Mouse (Mus musculus) CH12.LX (cell line): ENCODE data around the gene Taar7b. TPM values are rescaled to one million over a fixed set of nuclear protein-coding genes. Genes with fewer than 3 reads are reported as not detected.

Experiments
- DNase-seq: peaks from one replicate; pipeline ENCODE4 v3.0.0-alpha.2; 2013; ENCODE audit errors: extremely low read depth
- H3K27ac ChIP-seq: 2 replicates; pipeline ENCODE4 v1.5.1; 2012; ENCODE audit warnings: low read depth, mild to moderate bottlenecking, control low read depth, moderate library complexity; ENCODE audit not compliant: insufficient read depth
- H3K27me3 ChIP-seq: replicated peaks from 2 replicates; pipeline ENCODE3; 2012; ENCODE audit warnings: inconsistent platforms
- H3K36me3 ChIP-seq, 2 experiments: replicated peaks in 1 of 2; 2 replicates each; pipeline versions ENCODE3 to v1.6.1; 2012; ENCODE audit warnings: inconsistent platforms in 1 of 2, low read length in 1 of 2, mild to moderate bottlenecking in 1 of 2, mixed read lengths in 1 of 2, moderate library complexity in 1 of 2; ENCODE audit not compliant: control insufficient read depth in 1 of 2, insufficient read depth in 1 of 2
- H3K4me1 ChIP-seq, 2 experiments: 2 replicates each; pipeline ENCODE4 v1.6.1; 2012; ENCODE audit warnings: inconsistent platforms in 1 of 2, moderate library complexity in 1 of 2; ENCODE audit not compliant: insufficient read depth in 2 of 2, control insufficient read depth in 1 of 2
- H3K4me2 ChIP-seq: 2 replicates; pipeline ENCODE4 v1.6.1; 2012; ENCODE audit warnings: low read depth, mild to moderate bottlenecking, control low read depth; ENCODE audit not compliant: poor library complexity, insufficient read depth, severe bottlenecking
- H3K4me3 ChIP-seq, 3 experiments: fragments of 150-350 bp in 1 of 3; sonication (generic) in 1 of 3; replicated peaks in 1 of 3; 2 replicates each; pipeline versions ENCODE3 to v1.5.1; 2011 to 2012; ENCODE audit warnings: low read depth in 2 of 3, low read length in 2 of 3, mild to moderate bottlenecking in 2 of 3, moderate library complexity in 2 of 3, control low read depth in 1 of 3, improper control_type of control experiment in 1 of 3, inconsistent platforms in 1 of 3, mixed read lengths in 1 of 3; ENCODE audit not compliant: poor library complexity in 1 of 3
- H3K79me2 ChIP-seq: replicated peaks from 2 replicates; pipeline ENCODE4 v1.6.1; 2012; ENCODE audit warnings: mild to moderate bottlenecking, moderate library complexity; ENCODE audit not compliant: control insufficient read depth, poor library complexity, insufficient read depth, severe bottlenecking; ENCODE audit errors: extremely low read depth
- H3K9ac ChIP-seq: 2 replicates; pipeline ENCODE4 v1.6.1; 2012; ENCODE audit warnings: low read depth, mild to moderate bottlenecking, control low read depth, moderate library complexity; ENCODE audit not compliant: insufficient read depth
- H3K9me3 ChIP-seq: replicated peaks from 2 replicates; pipeline ENCODE3; 2012; ENCODE audit warnings: low read length, inconsistent platforms, mixed read lengths
- BHLHE40 ChIP-seq: IDR thresholded peaks from 2 replicates; pipeline ENCODE4 v1.6.1; 2011; ENCODE audit warnings: mild to moderate bottlenecking, low read depth, low read length, improper control_type of control experiment
- CHD2 ChIP-seq: IDR thresholded peaks from 2 replicates; pipeline ENCODE4 v1.6.1; 2011; ENCODE audit warnings: low read length, improper control_type of control experiment
- CTCF ChIP-seq, 2 experiments: IDR thresholded peaks in 1 of 2; conservative IDR thresholded peaks in 1 of 2; 2 replicates each; pipeline ENCODE4 v1.5.1; 2011 to 2012; ENCODE audit warnings: low read depth in 2 of 2, low read length in 2 of 2, improper control_type of control experiment in 1 of 2, inconsistent platforms in 1 of 2, mild to moderate bottlenecking in 1 of 2, moderate library complexity in 1 of 2
- EP300 ChIP-seq: IDR thresholded peaks from 2 replicates; pipeline ENCODE4 v1.6.1; 2011; ENCODE audit warnings: low read length, improper control_type of control experiment
- ETS1 ChIP-seq: conservative IDR thresholded peaks from 2 replicates; pipeline ENCODE4 v1.6.1; 2012; ENCODE audit warnings: low read depth, mild to moderate bottlenecking, inconsistent platforms, low read length, improper control_type of control experiment, moderate library complexity
- HCFC1 ChIP-seq: IDR thresholded peaks from 2 replicates; pipeline ENCODE4 v1.6.1; 2012; ENCODE audit warnings: low read depth, mild to moderate bottlenecking, inconsistent platforms, low read length, improper control_type of control experiment
- IRF4 ChIP-seq: IDR thresholded peaks from 2 replicates; pipeline ENCODE4 v1.6.1; 2014; ENCODE audit warnings: low read depth, mild to moderate bottlenecking, inconsistent platforms, low read length, improper control_type of control experiment
- JUN ChIP-seq: IDR thresholded peaks from 2 replicates; pipeline ENCODE4 v1.6.1; 2011; ENCODE audit warnings: low read depth, mild to moderate bottlenecking, low read length, improper control_type of control experiment, moderate library complexity; ENCODE audit not compliant: insufficient read depth
- JUND ChIP-seq: conservative IDR thresholded peaks from 2 replicates; pipeline ENCODE4 v1.6.1; 2011; ENCODE audit warnings: low read depth, low read length, improper control_type of control experiment
- KAT2A ChIP-seq: IDR thresholded peaks from 2 replicates; pipeline ENCODE4 v1.6.1; 2012; ENCODE audit warnings: low read length, improper control_type of control experiment, inconsistent platforms; ENCODE audit not compliant: insufficient replicate concordance
- MAZ ChIP-seq: IDR thresholded peaks from 2 replicates; pipeline ENCODE4 v1.6.1; 2012; ENCODE audit warnings: low read depth, mild to moderate bottlenecking, inconsistent platforms, low read length, improper control_type of control experiment, moderate library complexity
- MXI1 ChIP-seq: IDR thresholded peaks from 2 replicates; pipeline ENCODE4 v1.6.1; 2011; ENCODE audit warnings: mild to moderate bottlenecking, low read depth, low read length, improper control_type of control experiment
- NRF1 ChIP-seq: IDR thresholded peaks from 2 replicates; pipeline ENCODE4 v1.6.1; 2014; ENCODE audit warnings: low read depth, mild to moderate bottlenecking, inconsistent platforms, low read length, improper control_type of control experiment, moderate library complexity
- PAX5 ChIP-seq: IDR thresholded peaks from 2 replicates; pipeline ENCODE4 v1.6.1; 2012; ENCODE audit warnings: low read length, inconsistent platforms, mixed read lengths
- POLR2AphosphoS2 ChIP-seq: IDR thresholded peaks from 2 replicates; pipeline ENCODE4 v1.6.1; 2011; ENCODE audit warnings: low read depth, low read length, improper control_type of control experiment
- SMC3 ChIP-seq: IDR thresholded peaks from 2 replicates; pipeline ENCODE4 v1.6.1; 2011; ENCODE audit warnings: low read depth, low read length, improper control_type of control experiment
- TCF12 ChIP-seq: IDR thresholded peaks from 2 replicates; pipeline ENCODE4 v1.6.1; 2014; ENCODE audit warnings: low read depth, mild to moderate bottlenecking, inconsistent platforms, low read length, improper control_type of control experiment
- USF1 ChIP-seq: IDR thresholded peaks from 2 replicates; pipeline ENCODE4 v1.6.1; 2014; ENCODE audit warnings: low read depth, mild to moderate bottlenecking, inconsistent platforms, low read length, improper control_type of control experiment
- ZKSCAN1 ChIP-seq: IDR thresholded peaks from 2 replicates; pipeline ENCODE4 v1.6.1; 2012; ENCODE audit warnings: low read depth, inconsistent platforms, low read length, improper control_type of control experiment, borderline replicate concordance
- ZNF384 ChIP-seq: IDR thresholded peaks from 2 replicates; pipeline ENCODE4 v1.6.1; 2012; ENCODE audit warnings: low read depth, low read length, improper control_type of control experiment, inconsistent platforms
- dilution Hi-C: fragments of 300-500 bp; cut with MboI; formaldehyde crosslinking; loops from 2 replicates; pipeline ENCODE4 v1.14.3; 2020; ENCODE audit warnings: low sequenced_read_pairs; ENCODE audit not compliant: extremely low pct_unique_long_range_greater_than_20kb, extremely low pct_ligation_motif_present
- in situ Hi-C: fragments of 300-500 bp; cut with MboI; formaldehyde crosslinking; loops from 3 replicates; pipeline ENCODE4 v1.14.3; 2019; ENCODE audit warnings: low sequenced_read_pairs, low pct_ligation_motif_present, low pct_unique_long_range_greater_than_20kb, mixed read lengths
- polyA plus RNA-seq: library from polyadenylated mRNA; unstranded; fragments of >175 nt; gene quantifications from 2 replicates; pipeline ENCODE4 v1.2.1, GENCODE M21; 2012; ENCODE audit warnings: low read depth; ENCODE audit not compliant: insufficient read length
- total RNA-seq, 2 experiments: library from RNA; depleted of rRNA; stranded (reverse); fragments of 300-350 nt in 1 of 2; fragments of >200 nt in 1 of 2; gene quantifications; 2 replicates each; pipeline ENCODE4 v1.2.3; 2012 to 2014

The Taar7b gene
- total and polyA plus RNA-seq, 3 experiments = not detected

DNA sequence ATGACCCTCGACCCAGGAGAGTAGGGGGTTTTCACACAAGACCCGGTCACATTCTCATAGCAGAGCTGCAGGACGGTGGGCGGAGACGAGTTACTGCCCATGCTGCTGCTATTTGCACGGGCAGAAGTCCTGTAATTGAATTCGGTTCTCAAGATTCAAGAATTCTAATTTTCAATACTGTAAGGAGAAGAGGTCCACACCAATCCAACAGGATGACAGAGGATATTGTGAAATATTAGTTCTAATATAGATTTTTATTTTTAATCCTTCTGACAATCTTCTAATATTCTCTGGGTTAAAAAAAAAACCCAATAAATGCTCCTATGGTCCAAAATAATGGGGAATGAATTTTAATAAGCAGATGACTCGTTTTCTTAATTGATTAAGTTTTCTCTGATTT is 14.2 kb upstream of the Taar7b start, which contains the start of gene Taar6:
TSS of gene Taar6 (minus strand) at position 101 of the 400 bp plus-strand sequence.
- TF ChIP-seq USF1 (no peak), MXI1 (no peak)
- TF ChIP-seq, all 38 proteins: peak for 0
- Histone ChIP-seq H3K4me3 (no peak within 1 kb of the TSS), H3K27ac (no peak within 1 kb of the TSS), H3K4me2 (no peak within 1 kb of the TSS), H3K79me2 (no peaks in the 10 kb centered on the region), H3K9ac (no peak within 1 kb of the TSS), H3K9me3 (no peaks in the 10 kb centered on the region), H3K27me3 (no peaks in the 10 kb centered on the region), H3K36me3 (no peaks in the 10 kb centered on the region), H3K4me1 (no peaks in the 10 kb centered on the region)
- dilution Hi-C loops = no loop called here
- in situ Hi-C loops = no loop called here
- DNase-seq = no peak

GRCm38 (mm10) chr10:23986419-23986818 is 13.3 kb upstream of the Taar7b start:
- H3K4me3 ChIP-seq = no peak overlapping the region
- H3K27me3 ChIP-seq = no peaks in the 10 kb centered on the region
- H3K9ac ChIP-seq = no peak overlapping the region
- no peaks in the 10 kb centered on the region for H3K79me2 ChIP-seq
- dilution Hi-C loops = no loop called here
- no peak for DNase-seq
- no peaks in the 10 kb centered on the region for H3K36me3 ChIP-seq
- no peak overlapping the region for H3K27ac ChIP-seq
- in situ Hi-C loops = no loop called here
- no peaks in the 10 kb centered on the region for H3K4me1 ChIP-seq
- TF ChIP-seq ZKSCAN1 = no peak
- TF ChIP-seq TCF12 = no peak
- H3K4me2 ChIP-seq = no peak overlapping the region
- no peaks in the 10 kb centered on the region for H3K9me3 ChIP-seq

- Histone ChIP-seq H3K9ac (no peak within 1 kb of the TSS), H3K4me2 (no peak within 1 kb of the TSS), H3K4me3 (no peak within 1 kb of the TSS), H3K36me3 (no peaks in the 10 kb centered on the region), H3K4me1 (no peaks in the 10 kb centered on the region), H3K9me3 (no peaks in the 10 kb centered on the region), H3K27me3 (no peaks in the 10 kb centered on the region), H3K79me2 (no peaks in the 10 kb centered on the region), H3K27ac (no peak within 1 kb of the TSS)
- in situ Hi-C loops = no loop called here
- no peak for DNase-seq
- TF ChIP-seq MAZ (no peak), SMC3 (no peak), NRF1 (no peak), IRF4 (no peak), EP300 (no peak), KAT2A (no peak), BHLHE40 (no peak), PAX5 (no peak), JUND (no peak), CHD2 (no peak), MXI1 (no peak), POLR2AphosphoS2 (no peak), HCFC1 (no peak), CTCF (conservative IDR thresholded peaks at IDR 0.05 in 1 of 2, IDR thresholded peaks at IDR 0.05 in 1 of 2; ENCODE audit: low read depth in 2 of 2, low read length in 2 of 2) (no peak), ZKSCAN1 (no peak), ZNF384 (no peak), ETS1 (no peak), JUN (no peak), TCF12 (no peak)
- dilution Hi-C loops = no loop called here
Measured at GRCm38 (mm10) chr10:23993381-23993780, 6.4 kb upstream of the Taar7b start, which contains the start of gene Taar7a. Taar7a (minus strand) TSS chr10:23993481.
